Mouse (Mus musculus) ovary, postnatal 36 days (tissue): ENCODE measurements around the gene Myg1.

Source experiments
- DNase-seq: peaks from one replicate; pipeline ENCODE4 v3.0.0; 2022; ENCODE audit warnings: low spot score, mixed read lengths

The Myg1 gene

GRCm38 (mm10) chr15:102386640-102387039 is 55.1 kb downstream of the Myg1 start:
- DNase-seq = no peak
